Mouse (Mus musculus) layer of hippocampus, postnatal 25 days (tissue): ENCODE data around the gene Atp9a. TPM values are rescaled to one million over a fixed set of nuclear protein-coding genes. Genes with fewer than 3 reads are reported as not detected.

Experiments used
- microRNA-seq, 2 experiments: library from miRNA; unstranded; fragments of <30 nt; microRNA quantifications; one replicate each; pipeline ENCODE4 v1.2.0; 2021
- total RNA-seq, 2 experiments: library from RNA; stranded (reverse); gene quantifications; 2 replicates each; pipeline ENCODE4 v1.2.3; 2021

The Atp9a gene
- total RNA-seq, 2 experiments from 2014 or later: 356 to 393 TPM

Small RNA genes within 50 kb of the gene (microRNA-seq; reads per million reads assigned to microRNA genes)
- gene Mir7004: 8.4 to 12.3 reads per million in 2 experiments

Other genes starting within 250 kb of the Atp9a start
- 10 to 100 TPM; 16.1 to 21.6 TPM for gene Nfatc2, start 140.8 kb downstream of the Atp9a start, total RNA-seq
- under 1 TPM; 0.32 to 0.75 TPM for gene Sall4, start 25.5 kb upstream of the Atp9a start, total RNA-seq
- gene Zfp64, start 213.2 kb upstream of the Atp9a start, total RNA-seq: 10 to 100 TPM; 17.3 to 19.0 TPM